17 mouse cellular contexts compared by ENCODE assay signal in genomic region chr14:63321931-63322510, GRCm38 (mm10).
A peak's percentile ranks its signal among the peaks of the same experiment; 100 is the strongest.
DNase-seq lines count a peak whose midpoint lies in the region; ATAC-seq lines count a peak whose summit lies in the region.
"Had no signal": no experiment of that assay in that cellular context is flagged by ENCODE, and none has a peak within 500 bp of the region (broad histone marks: within the 10 kb centered on the region; RNA-seq: fewer than 3 reads in every experiment).

No protein-coding gene starts in this region.

- no peak overlapping the region for H3K27ac ChIP-seq in kidney, embryonic 16.5 days (ENCODE audit: low read length)
- peak overlapping the region; percentile 30; the same call in 1 of the 2 replicates for H3K27ac ChIP-seq in limb, embryonic 15.5 days
- H3K27ac ChIP-seq in forebrain, embryonic 13.5 days, result no peak overlapping the region
- H3K27ac ChIP-seq: hindbrain, embryonic 10.5 days; macrophage; midbrain, embryonic 15.5 days had no signal

- ATAC-seq in kidney, embryonic 16.5 days (ENCODE audit: low FRiP score, low TSS enrichment), result 0 out of 2 replicates have a peak, but pooled peaks have one; percentile 39
- 0 out of 2 replicates have a peak, but pooled peaks have one; percentile 66 for ATAC-seq in limb, embryonic 15.5 days (ENCODE audit: insufficient number of reproducible peaks, low FRiP score, low TSS enrichment, low read depth)
- no peak for ATAC-seq in forebrain, embryonic 13.5 days
- ATAC-seq: forebrain, embryonic 16.5 days; intestine, embryonic 16.5 days; liver, postnatal 0 days; midbrain, embryonic 15.5 days; Patski had no signal

- H3K4me3 ChIP-seq in kidney, embryonic 16.5 days (ENCODE audit: low read length), result no peak overlapping the region
- H3K4me3 ChIP-seq in limb, embryonic 15.5 days, result no peak overlapping the region
- no peak overlapping the region for H3K4me3 ChIP-seq in forebrain, embryonic 13.5 days
- H3K4me3 ChIP-seq: hindbrain, embryonic 10.5 days; midbrain, embryonic 15.5 days had no signal

- no peaks in the 10 kb centered on the region for H3K27me3 ChIP-seq in kidney, embryonic 16.5 days (ENCODE audit: insufficient read depth, low read length)
- no peaks in the 10 kb centered on the region for H3K27me3 ChIP-seq in limb, embryonic 15.5 days
- no peaks in the 10 kb centered on the region for H3K27me3 ChIP-seq in forebrain, embryonic 13.5 days
- H3K27me3 ChIP-seq: midbrain, embryonic 15.5 days; Patski had no signal

- H3K36me3 ChIP-seq in kidney, embryonic 16.5 days (ENCODE audit: insufficient read depth, low read length), result no peaks in the 10 kb centered on the region
- no peaks in the 10 kb centered on the region for H3K36me3 ChIP-seq in limb, embryonic 15.5 days
- no peaks in the 10 kb centered on the region for H3K36me3 ChIP-seq in forebrain, embryonic 13.5 days (ENCODE audit: poor library complexity, severe bottlenecking)
- H3K36me3 ChIP-seq: hindbrain, embryonic 10.5 days; midbrain, embryonic 15.5 days had no signal

- no peak overlapping the region for H3K9ac ChIP-seq in kidney, embryonic 16.5 days (replicated peaks; ENCODE audit: low read length)
- no peak overlapping the region for H3K9ac ChIP-seq in limb, embryonic 15.5 days
- no peak overlapping the region for H3K9ac ChIP-seq in forebrain, embryonic 13.5 days
- H3K9ac ChIP-seq: liver, postnatal 0 days; midbrain, embryonic 15.5 days had no signal

- H3K4me1 ChIP-seq in kidney, embryonic 16.5 days (ENCODE audit: insufficient read depth, low read length), result peaks cover 6% of the 10 kb centered on the region; the same call in 1 of the 2 replicates
- H3K4me1 ChIP-seq in limb, embryonic 15.5 days, result peaks cover 13% of the 10 kb centered on the region
- H3K4me1 ChIP-seq in forebrain, embryonic 13.5 days, result no peaks in the 10 kb centered on the region
- H3K4me1 ChIP-seq: midbrain, embryonic 15.5 days had no signal

- 70% methylated on average over 9 of the region's 9 CpGs for WGBS in kidney, embryonic 16.5 days
- 70% methylated on average over 9 of the region's 9 CpGs for WGBS in limb, embryonic 15.5 days
- WGBS in forebrain, embryonic 13.5 days, result 91% methylated on average over 9 of the region's 9 CpGs

- peak; percentile 33 for DNase-seq in adrenal gland, postnatal 10 days
- DNase-seq in adrenal gland, adult 18-20 months (ENCODE audit: low spot score in 2 of 2), result no peak
- no peak for DNase-seq in kidney, postnatal 36 days
- peak; percentile 10 for DNase-seq in adrenal gland, postnatal 25 days
- no peak for DNase-seq in layer of hippocampus, postnatal 10 days (ENCODE audit: low spot score in 2 of 2)
- DNase-seq: layer of hippocampus, adult 9-11 months; liver, postnatal 0 days; retina, postnatal 1 day had no signal

- H3K4me2 ChIP-seq in kidney, embryonic 16.5 days (replicated peaks; ENCODE audit: low read depth, low read length), result no peak overlapping the region
- no peak overlapping the region for H3K4me2 ChIP-seq in limb, embryonic 15.5 days
- no peak overlapping the region for H3K4me2 ChIP-seq in forebrain, embryonic 13.5 days
- H3K4me2 ChIP-seq: midbrain, embryonic 15.5 days had no signal

- H3K9me3 ChIP-seq in kidney, embryonic 16.5 days (ENCODE audit: low read length), result no peaks in the 10 kb centered on the region
- no peaks in the 10 kb centered on the region for H3K9me3 ChIP-seq in limb, embryonic 15.5 days
- H3K9me3 ChIP-seq in forebrain, embryonic 13.5 days (replicated peaks), result no peaks in the 10 kb centered on the region
- H3K9me3 ChIP-seq: hindbrain, embryonic 10.5 days; midbrain, embryonic 15.5 days had no signal

Comparison
In these comparisons a context has a peak if more than half of its experiments do, and no peak if none do; other contexts are left out.
1. DNase-seq: peak in adrenal gland, postnatal 10 days (single experiment) and adrenal gland, postnatal 25 days (single experiment); none in adrenal gland, adult 18-20 months (0 of 2), kidney, postnatal 36 days (0 of 2) and layer of hippocampus, postnatal 10 days (0 of 2).